Mouse (Mus musculus) megakaryocyte, embryonic 14.5 days (primary cell): ENCODE results near the gene Rnf167.

Experiments
- FLI1 ChIP-seq: IDR thresholded peaks from 2 replicates; pipeline ENCODE4 v1.6.1; 2012; ENCODE audit warnings: low read length, inconsistent platforms, mixed read lengths
- GATA1 ChIP-seq: IDR thresholded peaks from 3 replicates; pipeline ENCODE4 v1.6.1; 2012; ENCODE audit warnings: mixed read lengths, low read length, inconsistent platforms, borderline replicate concordance

DNA sequence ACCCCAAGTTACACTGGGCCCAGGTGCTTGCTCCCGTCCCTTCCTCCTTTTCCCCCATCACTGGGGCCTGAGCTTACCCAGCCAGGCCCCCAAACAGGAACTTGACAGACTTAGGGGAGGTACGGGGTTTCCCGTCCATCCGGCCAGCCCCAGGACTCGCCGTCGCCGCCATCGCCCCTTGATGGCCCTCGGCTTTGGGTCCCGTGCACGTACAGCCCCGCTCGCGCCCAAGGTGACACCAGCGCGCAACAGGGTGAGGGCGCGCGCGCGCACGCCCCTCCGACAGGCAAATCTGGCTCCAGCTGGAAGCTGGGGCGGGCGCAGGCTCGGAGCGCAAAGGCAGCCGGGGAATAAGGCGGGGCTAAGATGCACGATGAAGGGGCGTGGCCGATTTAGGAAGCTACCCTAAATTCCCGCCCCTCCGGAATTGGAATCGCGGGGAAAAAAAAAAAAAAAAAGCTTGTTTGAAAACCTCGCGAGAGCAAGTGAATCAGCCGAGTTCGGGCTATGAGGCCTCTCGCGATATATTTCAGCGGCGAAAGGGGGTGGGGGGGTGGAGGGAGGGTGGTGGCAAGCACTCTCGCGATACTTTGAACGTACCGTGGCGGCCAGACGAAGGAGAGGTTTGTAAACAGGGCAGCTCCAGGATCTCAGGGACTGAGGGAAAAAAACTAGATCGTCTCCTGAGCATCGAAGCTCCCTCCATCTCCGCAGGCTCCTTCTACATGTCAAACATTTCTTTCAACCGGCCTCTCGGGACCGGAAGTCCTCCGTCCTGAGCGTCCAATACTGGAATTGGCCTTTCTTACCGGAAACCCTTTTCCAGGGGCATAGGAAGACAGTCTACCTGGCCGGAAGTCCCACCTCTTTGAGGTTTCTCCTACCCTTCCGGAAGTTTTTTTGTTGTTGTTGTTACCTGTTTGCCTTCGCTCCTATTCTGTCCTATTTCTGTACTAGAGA is at the start of gene Rnf167, which contains the start of gene Slc25a11:
- TF ChIP-seq FLI1 (peak; percentile 42; the same call in 1 of the 2 replicates), GATA1 (no peak)
